Mouse (Mus musculus) heart, embryonic 14.5 days (tissue): ENCODE measurements around the gene Wdfy1. TPM values are rescaled to one million over a fixed set of nuclear protein-coding genes. Genes with fewer than 3 reads are reported as not detected.
A peak's percentile ranks its signal among the peaks of the same experiment; 100 is the strongest.

Experiments
- ATAC-seq: fragments of 200-750 bp; cut with Nextera tagmentation; 2 replicates; pipeline ENCODE4 v1.8.0; 2017; ENCODE audit warnings: low read depth, moderate TSS enrichment; ENCODE audit not compliant: insufficient number of reproducible peaks, insufficient read depth, low FRiP score
- H3K27ac ChIP-seq, 2 experiments: fragments of 200-500 bp in 1 of 2; fragments of 300-500 bp in 1 of 2; sonication (generic) in 1 of 2; replicated peaks in 1 of 2; 2 replicates each; pipeline ENCODE4 v1.5.1; 2012 to 2014; ENCODE audit warnings: low read depth in 2 of 2, low read length in 2 of 2, control low read depth in 1 of 2, mild to moderate bottlenecking in 1 of 2, mixed read lengths in 1 of 2; ENCODE audit not compliant: control insufficient read depth in 1 of 2, insufficient read depth in 1 of 2
- H3K27me3 ChIP-seq: fragments of 300-500 bp; sonication (generic); 2 replicates; pipeline ENCODE4 v1.6.1; 2014; ENCODE audit warnings: mild to moderate bottlenecking, low read length, control low read depth; ENCODE audit not compliant: control insufficient read depth, insufficient read depth
- H3K36me3 ChIP-seq: fragments of 300-500 bp; sonication (generic); 2 replicates; pipeline ENCODE4 v1.6.1; 2014; ENCODE audit warnings: mild to moderate bottlenecking, control low read depth, low read length, mixed read lengths; ENCODE audit not compliant: control insufficient read depth, insufficient read depth
- H3K4me1 ChIP-seq, 2 experiments: fragments of 200-500 bp in 1 of 2; fragments of 300-500 bp in 1 of 2; sonication (generic) in 1 of 2; 2 replicates each; pipeline ENCODE4 v1.6.1; 2012 to 2014; ENCODE audit warnings: low read length in 2 of 2, control low read depth in 1 of 2, mixed read lengths in 1 of 2; ENCODE audit not compliant: control insufficient read depth in 2 of 2, insufficient read depth in 2 of 2
- H3K4me2 ChIP-seq: fragments of 300-500 bp; sonication (generic); 2 replicates; pipeline ENCODE4 v1.6.1; 2014; ENCODE audit warnings: mild to moderate bottlenecking, low read length
- H3K4me3 ChIP-seq, 2 experiments: fragments of 200-500 bp in 1 of 2; fragments of 300-500 bp in 1 of 2; sonication (generic) in 1 of 2; 2 replicates each; pipeline ENCODE4 v1.5.1; 2012 to 2014; ENCODE audit warnings: low read length in 2 of 2, mild to moderate bottlenecking in 2 of 2, control low read depth in 1 of 2, low read depth in 1 of 2, moderate library complexity in 1 of 2; ENCODE audit not compliant: control insufficient read depth in 1 of 2, insufficient read depth in 1 of 2
- H3K9ac ChIP-seq: fragments of 300-500 bp; sonication (generic); 2 replicates; pipeline ENCODE4 v1.6.1; 2014; ENCODE audit warnings: mild to moderate bottlenecking, low read length
- H3K9me3 ChIP-seq: fragments of 300-500 bp; sonication (generic); 2 replicates; pipeline ENCODE4 v1.6.1; 2016; ENCODE audit warnings: low read length, control low read depth; ENCODE audit not compliant: control insufficient read depth
- WGBS: fragments of 180-500 bp; shearing (Covaris S2); extraction: QIAGEN DNeasy Blood & Tissue Kit; methylation state at CpG from one replicate; pipeline ENCODE4 v1.1.7; 2014; 5-methylcytosine and 5-hydroxymethylcytosine counted together
- polyA plus RNA-seq: library from polyadenylated mRNA; unstranded; fragments of >200 nt; fragmentation: Nextera tagmentation; extraction: Ambion mirVana; gene quantifications from 2 replicates; pipeline ENCODE4 v1.2.1, GENCODE M21; 2014

The Wdfy1 gene
- 28.5 and 33.7 TPM in 2 replicates for polyA plus RNA-seq

DNA sequence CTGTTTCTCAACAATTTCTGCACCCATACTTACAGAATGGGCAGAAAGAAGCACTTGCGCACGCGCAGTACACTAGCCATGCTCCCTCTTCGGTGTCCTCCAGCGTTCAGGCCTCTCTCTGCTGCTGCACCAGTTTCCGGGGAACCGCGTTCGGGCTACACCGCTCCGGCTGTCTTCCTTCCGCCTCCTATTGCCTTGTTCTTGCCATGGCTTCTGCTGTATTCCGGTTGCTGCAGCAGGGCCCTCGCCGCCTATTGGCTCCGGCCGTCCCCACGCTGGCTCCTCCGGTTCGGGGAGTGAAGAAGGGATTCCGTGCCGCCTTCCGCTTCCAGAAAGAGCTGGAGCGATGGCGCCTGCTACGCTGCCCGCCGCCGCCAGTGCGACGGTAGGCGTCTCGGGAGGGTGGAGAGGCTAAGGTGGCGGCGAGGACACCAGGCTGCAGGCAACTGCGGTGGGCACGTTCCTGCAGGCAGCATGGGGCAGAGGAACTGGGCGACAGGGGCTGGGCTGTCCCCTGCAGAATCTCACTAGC, at the start of gene Wdfy1, which contains the start of gene Mrpl44:
TSS of gene Wdfy1 (minus strand) at position 217 of the 532 bp plus-strand sequence.
TSS of gene Mrpl44 (plus strand) at position 92 of the 532 bp plus-strand sequence.
- WGBS = under 1% methylated on average over 38 of the region's 38 CpGs
- peak within 1 kb of the TSS; percentile 47 to 78 for H3K27ac ChIP-seq
- H3K4me1 ChIP-seq = no peaks in the 10 kb centered on the region
- peak within 1 kb of the TSS; percentile 83 for H3K9ac ChIP-seq
- peak; percentile 98 for ATAC-seq
- H3K9me3 ChIP-seq = no peaks in the 10 kb centered on the region
- H3K4me3 ChIP-seq = peak within 1 kb of the TSS; percentile 66 to 73
- peak within 1 kb of the TSS; percentile 61 for H3K4me2 ChIP-seq
- H3K27me3 ChIP-seq = no peaks in the 10 kb centered on the region
- peaks cover 33% of the 10 kb centered on the region for H3K36me3 ChIP-seq

DNA sequence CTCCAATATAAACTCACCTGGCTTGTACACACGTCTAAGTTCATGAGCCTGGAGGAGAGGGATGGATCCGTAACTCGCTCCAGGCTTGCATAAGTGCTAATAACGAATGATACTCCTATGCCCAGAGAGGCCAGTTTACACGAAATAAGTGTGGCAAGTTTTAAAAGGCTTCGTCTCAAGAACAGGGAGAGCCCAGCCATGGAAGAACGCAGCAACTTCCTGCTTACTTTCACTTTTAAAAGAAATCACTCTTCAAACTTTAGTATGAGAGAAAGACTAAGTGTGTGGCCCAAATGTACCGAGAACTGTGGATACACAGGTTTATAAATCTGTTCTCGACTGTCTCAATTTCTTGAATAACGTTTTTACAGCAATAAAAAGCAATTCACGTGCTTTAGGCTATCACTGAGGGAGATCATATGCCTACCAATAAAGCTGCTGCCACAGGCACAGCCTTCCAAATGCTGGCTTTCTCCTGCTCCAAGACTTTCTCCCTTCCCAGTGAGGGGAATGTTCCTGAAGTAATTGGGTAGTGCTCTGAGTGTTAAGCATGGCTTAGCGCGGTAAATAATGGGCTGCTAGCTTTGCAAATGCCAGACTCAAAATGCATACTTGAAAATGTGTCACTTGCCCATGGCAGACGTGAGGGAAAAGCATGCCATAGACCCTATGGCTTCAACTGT, 48.1 kb upstream of the Wdfy1 start:
- Histone ChIP-seq H3K4me3 (no peak overlapping the region), H3K36me3 (peaks cover 6% of the 10 kb centered on the region; the same call in 1 of the 2 replicates), H3K9ac (0 out of 2 replicates have a peak overlapping the region, but pooled peaks have one; percentile 16), H3K9me3 (no peaks in the 10 kb centered on the region), H3K27ac (peak overlapping the region in 1 of 2 experiments; percentile 4; a peak in 1 of 4 replicates), H3K4me2 (peak overlapping the region; percentile 38), H3K4me1 (peaks cover 15 to 19% of the 10 kb centered on the region in 2 experiments), H3K27me3 (no peaks in the 10 kb centered on the region)
- no peak for ATAC-seq
- WGBS = 74% methylated on average over 14 of the region's 14 CpGs

- H3K36me3 ChIP-seq = peaks cover 6% of the 10 kb centered on the region; the same call in 1 of the 2 replicates
Measured at GRCm38 (mm10) chr1:79822806-79823525, 47.0 kb upstream of the Wdfy1 start.

DNA sequence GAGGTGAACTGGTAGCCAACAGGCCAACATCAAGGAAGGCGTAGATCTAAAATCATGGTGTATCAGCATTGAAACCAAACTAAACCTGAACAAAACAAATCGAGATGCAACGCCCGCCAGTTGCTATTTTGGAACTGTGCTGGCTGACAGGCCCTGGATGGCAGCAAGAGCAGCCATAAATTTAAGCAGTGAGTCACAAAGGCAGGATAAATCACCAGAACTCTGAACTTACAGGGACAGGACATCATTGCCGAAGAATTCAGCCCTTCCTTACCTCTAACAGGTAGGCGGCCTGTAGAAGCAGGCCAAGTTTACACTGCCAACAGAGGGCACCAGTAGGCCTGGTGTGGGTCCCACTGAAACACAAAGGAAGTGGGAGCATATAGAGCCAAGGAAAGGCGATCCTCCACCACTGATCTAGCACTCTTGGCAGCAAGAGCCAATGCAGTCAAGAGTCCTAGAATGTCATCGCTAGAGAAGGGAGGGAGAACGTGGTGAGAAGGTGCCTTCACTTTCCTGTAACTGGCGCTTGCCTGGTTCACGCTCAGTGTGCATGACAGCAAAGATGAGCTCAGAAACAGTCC, 43.4 kb upstream of the Wdfy1 start:
- Histone ChIP-seq H3K27me3 (no peaks in the 10 kb centered on the region), H3K4me1 (peaks cover 11 to 13% of the 10 kb centered on the region in 2 experiments; a peak in 3 of 4 replicates), H3K36me3 (peaks cover 12% of the 10 kb centered on the region; the same call in 1 of the 2 replicates), H3K9ac (no peak overlapping the region), H3K4me3 (no peak overlapping the region), H3K27ac (peak overlapping the region; percentile 28 to 43; a peak in 3 of 4 replicates), H3K4me2 (no peak overlapping the region), H3K9me3 (no peaks in the 10 kb centered on the region)
- 80% methylated on average over 11 of the region's 11 CpGs for WGBS
- ATAC-seq = no peak

More at GRCm38 (mm10) chr1:79822806-79823525, 47.0 kb upstream of the Wdfy1 start:
- no peak overlapping the region for H3K9ac ChIP-seq
- H3K27ac ChIP-seq = 0 out of 4 replicates have a peak overlapping the region, but pooled peaks of 1 of the 2 experiments have one; percentile 9
- H3K4me1 ChIP-seq = peaks cover 15 to 21% of the 10 kb centered on the region in 2 experiments
- 57% methylated on average over 13 of the region's 13 CpGs for WGBS
- H3K27me3 ChIP-seq = no peaks in the 10 kb centered on the region
- no peak overlapping the region for H3K4me3 ChIP-seq
- no peak overlapping the region for H3K4me2 ChIP-seq
- no peaks in the 10 kb centered on the region for H3K9me3 ChIP-seq
- no peak for ATAC-seq

DNA sequence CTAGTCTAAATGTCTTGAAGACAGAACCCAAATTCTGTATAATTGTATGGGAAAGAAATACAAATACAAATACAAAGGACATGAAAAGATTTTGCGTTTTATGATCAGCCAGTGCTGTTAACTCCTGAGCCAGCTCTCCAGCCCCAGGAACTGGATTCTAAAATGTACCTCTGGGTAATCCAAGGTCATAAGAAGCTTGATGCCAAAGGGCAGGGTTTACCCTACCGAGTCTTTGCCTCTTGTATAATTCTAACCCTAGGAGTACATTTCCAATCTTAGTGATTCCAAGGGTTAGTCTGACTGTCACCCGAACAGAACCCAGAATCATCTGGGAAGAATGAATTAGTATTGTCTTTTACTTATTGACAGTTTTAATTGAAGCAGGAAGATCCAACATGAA, 39.5 kb upstream of the Wdfy1 start:
- no peaks in the 10 kb centered on the region for H3K9me3 ChIP-seq
- H3K4me2 ChIP-seq = no peak overlapping the region
- no peak overlapping the region for H3K9ac ChIP-seq
- H3K27ac ChIP-seq = no peak overlapping the region
- 89% methylated on average over 3 of the region's 3 CpGs for WGBS
- H3K36me3 ChIP-seq = peaks cover 9% of the 10 kb centered on the region; the same call in 1 of the 2 replicates
- no peaks in the 10 kb centered on the region for H3K27me3 ChIP-seq
- no peak overlapping the region for H3K4me3 ChIP-seq
- peaks cover 4 to 6% of the 10 kb centered on the region in 2 experiments; a peak in 3 of 4 replicates for H3K4me1 ChIP-seq
- no peak for ATAC-seq

DNA sequence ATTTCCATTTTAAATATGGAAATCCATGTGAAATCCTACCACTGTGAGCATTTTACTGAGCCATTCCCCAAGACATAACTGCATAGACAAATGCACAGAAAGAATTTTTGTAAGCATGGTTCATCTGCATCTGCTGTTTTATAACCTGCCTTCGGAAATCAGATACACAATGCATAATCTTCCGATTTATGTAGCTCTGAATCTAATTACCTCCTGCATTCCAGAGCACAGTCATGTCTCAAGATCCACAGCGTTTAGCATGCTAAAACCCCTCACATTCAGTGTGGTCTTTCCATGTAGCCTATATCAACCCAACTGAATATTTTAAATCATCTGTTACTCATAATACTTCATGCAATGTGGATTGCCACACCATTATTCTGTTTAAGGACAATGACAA, 33.5 kb upstream of the Wdfy1 start:
- H3K9ac ChIP-seq = no peak overlapping the region
- 0 out of 2 replicates have a peak, but pooled peaks cover 3% of the 10 kb centered on the region for H3K36me3 ChIP-seq
- WGBS = 81% methylated on average over 3 of the region's 3 CpGs
- H3K27ac ChIP-seq = no peak overlapping the region
- H3K4me2 ChIP-seq = no peak overlapping the region
- no peaks in the 10 kb centered on the region for H3K27me3 ChIP-seq
- no peak for ATAC-seq
- H3K9me3 ChIP-seq = no peaks in the 10 kb centered on the region
- no peak overlapping the region for H3K4me3 ChIP-seq
- H3K4me1 ChIP-seq = peaks cover 8 to 20% of the 10 kb centered on the region in 2 experiments

DNA sequence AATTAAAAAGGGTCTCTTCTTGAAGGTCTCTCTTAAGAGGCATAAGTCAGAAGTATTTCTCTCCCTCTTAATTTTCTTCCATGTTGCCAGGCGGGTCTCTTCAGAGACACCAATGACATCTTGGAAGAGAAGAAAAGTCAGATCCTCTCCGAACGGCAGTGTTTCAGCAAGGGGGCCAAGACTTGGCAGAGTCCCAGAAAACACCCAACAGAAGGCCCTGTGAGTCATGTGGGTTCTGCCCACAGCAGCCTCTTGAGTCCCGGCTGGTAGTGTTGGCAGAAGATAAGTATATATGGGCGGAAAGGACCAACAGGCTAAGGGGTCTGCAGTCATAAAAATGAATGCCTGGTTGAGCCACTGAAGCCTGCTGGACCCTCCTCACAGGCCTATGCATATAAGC, 30.9 kb upstream of the Wdfy1 start:
- Histone ChIP-seq H3K9ac (no peak overlapping the region), H3K4me2 (no peak overlapping the region; the same call in 1 of the 2 replicates), H3K27me3 (no peaks in the 10 kb centered on the region), H3K27ac (no peak overlapping the region), H3K4me1 (peaks cover 12 to 20% of the 10 kb centered on the region in 2 experiments), H3K9me3 (no peaks in the 10 kb centered on the region), H3K4me3 (no peak overlapping the region), H3K36me3 (0 out of 2 replicates have a peak, but pooled peaks cover 6% of the 10 kb centered on the region)
- WGBS = 25% methylated on average over 5 of the region's 5 CpGs
- no peak for ATAC-seq
